Mouse (Mus musculus): ENCODE results near the gene Ccdc27.

Gene Ccdc27

DNA sequence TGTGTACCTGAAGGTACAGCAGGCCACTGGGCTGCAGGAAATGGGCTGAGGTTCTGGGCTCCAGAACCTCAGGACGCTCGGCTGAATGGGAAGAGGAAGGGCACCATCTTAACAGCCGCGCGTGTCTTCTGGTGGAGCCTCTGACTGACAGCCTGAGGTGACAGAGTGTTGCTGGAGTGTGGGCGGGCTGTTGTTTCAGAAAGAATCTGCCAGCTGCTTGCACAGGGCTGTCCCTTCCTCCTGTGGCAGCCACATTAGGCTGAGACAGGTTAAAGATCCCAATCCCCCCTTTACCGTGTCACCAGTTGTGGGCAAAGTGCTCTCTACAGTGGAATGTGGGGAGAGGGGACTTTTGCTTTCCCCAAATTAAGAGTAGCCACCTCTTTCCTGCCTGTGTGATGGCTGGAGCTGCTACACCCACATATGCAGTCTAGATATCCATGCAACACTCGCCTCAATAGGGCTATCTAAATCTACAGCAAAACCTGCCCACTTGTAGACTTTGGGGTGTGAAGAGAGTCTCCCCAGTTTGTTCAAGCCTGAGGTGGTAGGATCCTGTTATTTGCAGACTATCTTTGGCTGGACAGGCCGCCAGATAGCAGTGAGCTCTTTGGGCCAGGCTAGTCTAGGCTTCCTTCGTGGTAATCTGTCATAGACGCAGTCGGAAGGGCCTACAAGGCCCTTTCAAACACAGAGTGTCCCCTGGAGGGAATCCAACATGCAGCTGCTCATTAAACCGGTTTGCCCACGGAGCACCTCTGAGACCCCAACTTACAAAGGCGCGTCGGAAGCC lies 17.6 kb downstream of the Ccdc27 start:
- DNase-seq: no peak

DNA sequence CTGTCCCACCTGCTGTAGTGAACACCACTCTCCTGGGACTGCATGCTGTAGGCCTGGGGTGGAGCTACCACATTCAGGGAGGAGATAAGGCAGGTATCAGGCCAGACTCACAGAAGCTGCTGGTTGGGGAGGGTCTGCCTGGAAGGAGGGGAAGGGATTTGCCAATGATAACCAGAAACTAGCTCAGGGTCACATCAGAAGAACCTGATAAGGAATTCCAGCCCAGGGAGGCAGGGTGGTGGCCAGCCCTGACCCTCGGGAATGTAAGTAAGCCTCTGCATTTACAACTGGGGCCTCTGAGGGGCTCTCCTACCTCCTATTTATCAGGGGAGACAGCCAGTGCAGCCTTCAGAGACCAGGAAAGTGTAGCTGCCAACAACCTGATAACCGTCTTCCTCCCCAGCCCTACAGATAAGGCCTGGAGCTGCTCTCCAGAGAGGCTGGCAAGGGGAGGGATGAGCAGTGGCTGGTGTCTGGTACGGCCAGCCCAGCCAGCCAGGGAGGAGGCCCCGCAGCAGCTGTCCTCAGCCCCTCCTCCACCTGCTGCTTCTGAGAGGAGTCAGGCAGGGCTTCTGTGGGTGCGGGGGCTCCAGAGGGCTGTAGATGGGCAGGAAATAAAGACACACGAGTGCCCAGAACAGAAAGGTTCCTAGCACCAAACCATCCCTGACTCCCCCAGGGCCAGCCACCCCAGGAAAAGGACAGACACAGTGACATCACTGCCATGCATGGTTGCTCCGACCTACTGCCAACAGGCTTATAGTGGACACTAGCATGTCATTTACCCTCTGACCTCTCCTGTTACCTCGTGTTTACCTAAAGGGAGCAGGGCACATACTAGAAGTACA lies 18.5 kb downstream of the Ccdc27 start:
- DNase-seq: no peak

GRCm38 (mm10) chr4:154022844-154023243 lies 19.6 kb downstream of the Ccdc27 start:
- DNase-seq: no peak

DNA sequence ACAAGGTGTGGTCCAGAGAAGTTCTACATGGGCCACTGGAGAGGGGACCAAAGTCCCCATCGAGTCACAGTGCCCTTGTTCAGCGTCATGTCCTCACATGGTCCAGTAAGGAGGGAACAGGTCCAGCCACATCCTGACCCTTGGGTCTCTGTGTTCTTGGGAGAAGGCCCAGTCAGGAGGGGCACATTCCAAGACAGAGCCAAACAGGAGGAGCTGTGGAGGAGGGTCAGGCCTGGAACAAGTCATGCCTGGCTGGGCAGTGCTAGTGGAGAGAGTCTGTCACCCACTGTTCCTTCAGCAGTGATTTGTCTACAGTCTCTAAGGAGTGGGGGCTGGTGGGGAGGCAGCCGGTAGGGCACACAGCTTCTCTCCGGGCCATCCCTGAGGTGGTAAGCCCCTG lies 20.1 kb downstream of the Ccdc27 start:
- DNase-seq: no peak

DNA sequence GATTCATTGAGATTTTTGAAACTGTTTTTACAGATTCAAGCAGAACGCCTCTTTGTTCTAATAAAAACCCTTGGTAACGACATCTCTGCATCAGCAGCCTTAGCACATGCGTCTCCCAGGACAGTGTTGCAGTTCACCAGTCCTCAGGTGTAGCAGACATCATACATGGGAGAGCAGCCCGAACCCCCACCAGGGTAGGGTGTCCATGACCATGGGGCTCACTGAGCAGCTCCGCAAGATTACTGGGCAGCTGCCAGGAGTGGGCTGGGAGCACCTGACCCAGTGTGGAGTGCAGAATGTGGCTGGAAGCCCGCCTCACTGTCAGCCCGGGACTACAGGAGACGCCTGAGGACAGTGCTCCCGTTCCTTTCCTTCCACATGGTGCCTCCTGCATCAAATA lies 21.0 kb downstream of the Ccdc27 start:
- DNase-seq: peak in 1 of 2 experiments; percentile 38

DNA sequence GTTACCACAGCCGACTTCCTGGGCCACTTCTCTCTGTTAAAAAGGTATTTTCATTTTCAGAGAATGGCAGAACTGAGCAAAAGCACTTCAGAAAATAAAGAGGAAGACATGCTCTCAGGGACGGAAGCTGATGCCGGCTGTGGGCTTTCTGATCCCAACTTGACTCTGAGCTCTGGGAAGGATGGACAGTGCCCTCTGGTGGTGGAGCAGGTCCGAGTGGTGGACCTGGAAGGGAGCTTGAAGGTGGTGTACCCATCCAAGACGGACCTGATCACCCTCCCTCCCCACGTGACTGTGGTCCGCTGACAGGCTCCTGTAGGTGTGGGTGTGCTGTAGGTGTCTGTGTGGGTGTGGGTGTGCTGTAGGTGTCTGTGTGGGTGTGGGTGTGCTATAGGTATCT lies 22.9 kb downstream of the Ccdc27 start:
- peak in 1 of 2 experiments; percentile 59 for DNase-seq

- DNase-seq: peak in 1 of 2 experiments; percentile 43
These were observed 27.0 kb downstream of the Ccdc27 start for GRCm38 (mm10) chr4:154015476-154015875.

DNA sequence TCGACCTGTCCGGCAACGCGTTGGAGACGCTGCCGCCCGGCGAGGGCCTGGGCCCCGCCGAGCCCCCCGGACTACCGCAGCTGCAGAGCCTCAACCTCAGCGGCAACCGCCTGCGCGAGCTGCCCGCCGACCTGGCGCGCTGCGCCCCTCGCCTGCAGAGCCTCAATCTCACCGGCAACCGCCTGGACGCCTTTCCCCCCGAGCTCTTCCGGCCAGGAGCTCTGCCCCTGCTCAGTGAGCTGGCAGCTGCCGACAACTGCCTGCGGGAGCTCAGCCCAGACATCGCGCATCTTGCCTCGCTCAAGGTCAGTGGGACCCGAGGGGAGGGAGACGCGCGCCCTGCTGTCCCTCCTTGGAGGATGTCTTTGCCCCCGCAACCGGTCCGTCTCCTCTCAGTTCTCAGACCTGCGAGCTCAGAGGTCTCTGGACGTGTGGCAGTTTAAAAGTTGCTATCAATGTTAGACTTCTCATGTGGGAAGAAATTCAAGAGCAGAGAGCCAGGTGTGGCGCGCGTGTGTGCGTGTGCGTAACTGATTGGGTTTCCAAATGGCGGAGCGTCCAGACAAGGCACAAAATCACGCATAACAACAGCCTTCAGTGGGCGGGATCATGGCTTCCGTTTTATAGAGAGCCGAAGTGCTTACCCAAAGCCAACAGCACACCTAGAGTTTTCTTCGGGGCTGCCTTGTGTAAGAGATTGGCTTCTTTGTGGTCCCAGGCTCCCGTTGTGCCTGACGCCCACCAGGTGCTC lies 30.2 kb downstream of the Ccdc27 start:
- DNase-seq: no peak

DNA sequence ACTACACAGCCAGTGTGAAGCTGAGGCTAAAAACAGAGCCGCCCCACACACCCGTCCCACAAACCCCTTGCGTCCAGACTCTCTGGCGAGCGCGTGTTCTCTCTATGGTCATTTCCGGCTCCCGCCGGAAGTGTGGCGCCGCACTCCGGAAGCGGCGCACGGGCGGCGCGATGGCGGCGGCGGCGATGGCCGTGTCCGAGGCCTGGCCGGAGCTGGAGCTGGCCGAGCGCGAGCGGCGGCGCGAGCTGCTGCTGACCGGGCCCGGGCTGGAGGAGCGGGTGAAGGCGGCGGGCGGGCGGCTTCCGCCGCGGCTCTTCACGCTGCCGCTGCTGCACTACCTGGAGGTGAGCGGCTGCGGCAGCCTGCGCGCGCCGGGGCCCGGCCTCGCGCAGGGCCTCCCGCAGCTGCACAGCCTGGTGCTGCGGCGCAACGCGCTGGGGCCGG lies 30.8 kb downstream of the Ccdc27 start, which contains the start of gene Lrrc47:
Gene Lrrc47, plus strand, starts transcription at position 86 of the 444 bp plus-strand sequence.
- DNase-seq: peak; percentile 88 to 92

GRCm38 (mm10) chr4:154010907-154011645 lies 31.4 kb downstream of the Ccdc27 start:
- DNase-seq: no peak

DNA sequence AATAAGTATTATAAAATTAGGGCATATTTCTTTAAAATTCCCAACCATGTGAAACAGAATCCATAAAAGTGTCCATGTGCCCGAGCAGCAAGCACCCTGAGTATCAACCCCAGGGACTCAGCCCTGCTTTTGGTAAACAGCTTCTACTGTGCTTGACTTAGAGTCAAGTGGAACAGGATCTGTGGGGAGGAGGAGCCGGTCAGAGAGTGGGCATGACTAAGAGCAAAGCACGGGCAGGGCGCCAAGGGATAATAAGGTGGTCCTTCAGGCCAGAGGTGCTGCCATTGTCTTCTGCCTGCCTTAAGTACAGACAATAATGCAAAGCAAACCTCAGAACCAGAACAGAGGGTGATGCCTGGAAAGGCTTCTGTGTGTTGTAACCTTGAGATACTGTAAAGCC lies 34.7 kb downstream of the Ccdc27 start:
- DNase-seq: no peak

DNA sequence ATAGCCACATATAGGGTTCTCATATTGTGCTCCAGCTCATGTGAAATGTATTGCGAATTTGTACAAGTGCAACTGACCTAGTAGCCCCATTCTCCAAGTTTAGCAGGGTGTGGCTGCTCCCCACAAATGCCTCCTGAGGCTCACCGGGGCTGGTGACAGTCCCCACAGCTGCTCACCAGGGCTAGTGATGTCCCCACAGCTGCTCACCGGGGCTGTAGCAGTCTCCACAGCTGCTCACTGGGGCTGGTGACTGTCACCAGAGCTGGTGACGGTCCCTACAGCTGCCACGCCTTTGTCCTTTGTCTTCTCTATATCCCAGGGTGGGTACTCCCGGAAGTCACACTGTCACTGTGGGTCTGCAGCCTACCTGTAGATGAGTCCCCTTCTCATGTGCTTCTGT lies 36.2 kb downstream of the Ccdc27 start:
- DNase-seq: no peak

DNA sequence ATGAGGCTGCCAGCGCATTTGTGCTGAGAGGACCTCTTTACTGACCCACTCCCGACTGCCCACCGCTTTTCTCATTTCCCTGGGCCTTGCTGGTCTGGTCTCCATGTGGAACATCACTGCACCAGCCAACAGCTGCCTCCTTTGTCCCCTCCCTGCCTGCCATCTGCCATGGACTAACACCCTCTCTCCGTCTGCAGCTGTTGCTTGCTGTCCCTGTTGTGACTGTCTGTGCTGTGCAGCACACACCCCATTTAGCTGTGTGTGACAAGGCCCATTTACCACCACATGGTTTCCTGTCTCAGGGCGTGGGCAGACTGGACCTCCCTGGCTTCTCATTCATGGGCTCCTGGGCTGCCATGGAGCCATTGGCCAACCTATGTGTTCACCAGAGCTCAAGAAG lies 37.0 kb downstream of the Ccdc27 start:
- no peak for DNase-seq

DNA sequence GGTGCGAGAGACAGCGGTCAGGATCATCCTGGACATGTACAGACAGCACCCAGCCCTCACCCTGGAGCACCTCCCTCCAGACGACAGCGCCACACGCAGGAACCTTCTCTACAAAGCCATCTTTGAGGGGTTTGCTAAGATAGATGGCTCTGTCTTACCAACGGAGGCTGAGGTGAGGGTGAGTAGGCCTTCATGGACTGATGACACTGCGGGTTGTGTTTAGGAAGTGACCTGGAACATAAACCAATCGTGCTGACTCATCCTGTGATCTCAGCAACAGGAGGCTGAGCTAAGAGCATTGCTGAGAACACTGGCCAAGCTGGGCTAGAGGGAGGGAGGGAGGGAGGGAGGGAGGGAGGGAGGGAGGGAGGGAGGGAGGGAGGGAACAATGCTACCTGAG lies 49.0 kb downstream of the Ccdc27 start:
- no peak for DNase-seq

- peak; percentile 22 to 56 for DNase-seq
These were observed 49.8 kb downstream of the Ccdc27 start for GRCm38 (mm10) chr4:153992715-153993114.

DNA sequence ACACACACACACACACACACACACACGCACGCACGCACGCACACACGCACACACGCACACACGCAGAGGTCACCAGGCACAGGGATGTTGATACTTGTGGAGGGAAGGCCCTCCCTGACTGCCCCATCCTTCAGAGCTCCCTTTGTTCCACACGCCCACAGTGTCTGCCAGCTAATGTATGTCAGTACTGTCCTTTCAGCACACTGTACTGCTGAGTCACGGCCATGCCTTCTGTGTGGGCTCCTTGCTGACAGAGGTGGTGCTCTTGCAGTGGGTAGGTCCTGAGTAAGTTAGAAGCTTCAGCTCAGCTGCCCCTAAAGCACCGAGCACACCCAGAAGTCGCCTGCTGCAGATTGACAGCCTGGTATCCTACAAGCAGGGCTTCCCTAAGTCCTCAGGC lies 62.0 kb downstream of the Ccdc27 start:
- DNase-seq: no peak

DNA sequence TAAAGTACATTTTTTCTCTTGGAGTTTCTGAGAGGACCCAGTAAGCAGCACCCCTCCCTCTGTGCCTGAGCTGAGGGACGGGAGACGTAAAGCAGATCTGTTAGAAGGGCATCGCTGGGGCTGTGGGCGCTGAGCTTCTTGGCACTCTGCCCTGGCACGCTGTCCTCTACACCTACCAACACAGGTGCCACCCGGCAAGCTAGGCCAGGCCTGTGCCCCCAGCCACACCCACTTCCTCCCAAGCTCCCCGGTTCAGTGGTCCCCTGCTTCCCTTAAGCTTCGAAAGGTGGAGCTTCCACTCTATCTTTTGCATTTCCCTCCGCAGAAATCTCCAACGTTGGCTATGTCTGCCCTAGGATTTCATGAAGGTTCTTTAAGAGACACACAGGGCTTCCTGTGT lies 63.2 kb downstream of the Ccdc27 start:
- DNase-seq: no peak
